Mouse (Mus musculus): ENCODE measurements around the gene Sh3pxd2b.

Sh3pxd2b gene

DNA sequence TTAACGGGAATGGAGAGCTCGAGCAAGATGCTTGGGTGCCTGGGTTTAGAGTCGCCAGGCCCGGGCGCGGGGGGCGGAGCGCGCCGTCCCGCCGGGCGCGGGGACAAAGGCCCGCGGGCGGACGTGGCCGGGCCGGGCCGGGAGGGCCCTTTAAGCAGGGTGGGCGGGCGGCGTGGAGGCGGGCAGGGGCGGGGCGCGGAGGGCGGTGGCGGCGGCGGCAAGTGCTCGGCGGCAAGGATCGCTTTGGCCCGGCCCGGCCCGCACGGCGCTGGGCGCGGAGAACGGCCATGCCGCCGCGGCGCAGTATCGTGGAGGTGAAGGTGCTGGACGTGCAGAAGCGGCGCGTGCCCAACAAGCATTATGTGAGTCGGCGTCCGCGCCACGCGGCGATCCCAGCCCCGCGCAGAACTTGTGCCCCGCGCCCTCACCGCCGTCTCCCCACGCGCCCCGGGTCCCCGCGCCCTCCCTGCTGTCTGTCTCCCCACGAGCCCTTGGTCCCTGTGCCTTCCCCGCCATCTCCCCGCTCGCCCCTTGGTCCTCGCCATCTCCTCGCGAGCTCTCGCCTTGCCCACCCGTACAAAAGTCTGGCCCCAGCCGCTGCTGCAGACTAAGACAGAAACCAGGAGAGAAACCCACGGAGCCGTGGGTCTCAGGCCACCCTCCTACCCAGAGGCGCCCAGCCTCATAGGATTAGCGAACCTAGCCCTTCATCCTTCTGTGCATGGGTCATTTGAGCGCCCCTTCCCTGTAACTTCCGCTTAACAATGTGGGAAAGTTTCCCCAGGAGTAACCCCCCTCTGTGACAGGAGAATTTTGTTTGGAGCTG is at the start of gene Sh3pxd2b:
Sh3pxd2b (plus strand) TSS at position 214 of the 826 bp plus-strand sequence.
- peak in 1 of 2 experiments; percentile 37 for DNase-seq

DNA sequence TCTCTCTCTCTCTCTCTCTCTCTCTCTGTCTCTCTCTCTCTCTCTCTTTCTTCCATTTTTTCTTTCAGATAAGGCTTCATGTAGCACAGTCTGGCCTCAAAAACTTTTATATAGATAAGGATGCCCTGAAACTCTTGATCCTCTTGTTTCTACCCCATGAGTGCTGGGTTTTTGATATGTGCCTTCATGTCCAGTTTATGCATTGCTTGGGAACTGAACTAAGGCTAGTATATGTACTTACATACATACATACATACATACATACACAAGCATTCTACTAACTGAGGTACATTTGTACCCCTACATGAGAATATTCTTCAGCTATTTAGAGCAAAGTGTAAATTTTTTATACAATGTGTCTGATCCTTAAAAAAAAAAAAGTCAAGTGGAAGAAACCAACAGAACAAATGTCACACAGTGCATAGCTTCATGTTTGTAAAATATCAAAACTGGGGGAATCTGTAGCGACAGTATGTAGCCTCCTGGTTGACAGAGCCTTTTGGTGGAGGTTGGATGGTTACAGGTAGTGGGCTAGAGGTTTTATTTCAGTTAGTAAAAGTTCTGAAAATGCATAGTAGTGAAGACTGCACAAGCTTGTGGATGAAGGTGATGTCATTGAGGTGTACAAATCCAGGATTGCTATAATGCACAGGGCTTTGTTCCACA is 49.6 kb upstream of the Sh3pxd2b start:
- DNase-seq: no peak

DNA sequence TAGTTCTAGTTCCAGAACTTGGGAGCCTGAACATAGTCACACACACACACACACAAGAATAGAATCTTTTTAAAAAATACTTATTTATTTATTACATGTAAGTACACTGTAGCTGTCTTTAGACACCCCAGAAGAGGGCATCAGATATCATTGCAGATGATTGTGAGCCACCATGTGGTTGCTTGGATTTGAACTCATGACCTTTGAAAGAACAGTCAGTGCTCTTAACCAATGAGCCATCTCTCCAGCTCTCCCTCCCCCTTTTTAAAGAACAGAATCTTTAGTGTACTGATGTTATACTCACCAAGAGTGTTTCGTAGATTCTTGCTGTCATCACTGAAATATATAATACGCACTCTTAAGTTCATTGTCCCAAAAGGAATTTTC is 49.1 kb upstream of the Sh3pxd2b start:
- DNase-seq: no peak

DNA sequence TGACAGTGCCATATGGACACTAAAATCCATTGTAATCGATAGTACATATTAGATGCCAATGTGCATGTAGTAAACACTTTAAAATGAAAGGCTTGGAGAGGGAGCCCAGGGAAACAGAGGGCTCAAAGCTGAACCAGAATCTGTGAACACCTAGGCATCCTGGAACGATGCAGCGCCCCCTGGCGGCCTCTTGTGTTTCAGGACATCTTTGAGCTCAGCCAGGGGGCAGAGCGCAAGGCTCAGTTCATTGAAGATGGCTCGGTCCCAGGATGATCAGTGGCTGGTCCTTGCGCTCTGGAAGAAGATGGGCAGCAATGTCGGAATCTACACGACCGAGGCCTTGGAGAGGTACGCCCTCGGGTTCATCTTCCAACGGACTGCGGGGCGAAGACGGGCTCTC is 47.8 kb upstream of the Sh3pxd2b start, which contains the start of gene Hbq1a:
Hbq1a (plus strand) TSS at position 205 of the 400 bp plus-strand sequence.
- peak; percentile 20 to 62 for DNase-seq

DNA sequence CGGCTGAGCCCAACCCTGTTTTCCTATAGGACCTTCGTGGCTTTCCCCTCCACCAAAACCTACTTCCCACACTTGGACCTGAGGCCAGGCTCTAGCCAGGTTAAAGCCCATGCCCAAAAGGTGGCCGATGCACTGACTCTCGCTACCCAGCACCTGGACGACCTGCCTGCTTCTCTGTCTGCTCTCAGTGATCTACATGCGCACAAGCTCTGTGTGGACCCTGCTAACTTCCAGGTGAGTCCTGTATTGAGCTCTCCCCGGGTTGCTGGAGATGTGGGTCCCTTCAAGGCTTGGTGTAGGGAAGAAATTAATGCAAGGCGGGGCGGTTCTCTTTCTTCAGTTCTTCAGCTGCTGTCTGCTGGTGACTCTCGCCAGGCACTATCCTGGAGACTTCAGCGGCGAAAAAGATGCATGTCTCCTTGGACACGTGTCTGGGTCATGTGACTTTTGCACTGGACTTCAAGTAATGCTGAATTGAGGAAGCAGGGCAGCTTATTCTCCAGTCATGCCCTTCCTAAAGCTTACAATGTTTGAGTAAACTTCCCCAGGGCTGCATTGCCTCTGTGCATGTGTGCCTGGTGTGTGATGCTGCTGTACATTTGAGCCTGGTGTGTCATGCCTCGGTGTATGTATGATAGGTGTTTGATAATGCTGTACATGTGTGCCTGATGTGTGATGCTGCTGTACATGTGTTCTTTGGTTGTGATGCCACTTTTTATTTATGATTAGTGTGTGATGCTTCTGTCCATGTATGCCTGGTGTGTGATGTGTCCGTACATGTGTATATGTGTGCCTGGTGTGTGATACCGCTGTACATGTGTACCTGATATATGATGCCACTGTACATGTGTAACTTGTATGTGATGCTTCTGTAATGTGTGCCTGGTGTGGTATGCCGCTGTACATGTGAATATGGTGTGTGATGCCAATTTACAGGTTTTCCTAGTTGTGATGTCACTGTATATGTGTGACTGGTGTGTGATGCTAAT is 47.0 kb upstream of the Sh3pxd2b start:
- no peak for DNase-seq

DNA sequence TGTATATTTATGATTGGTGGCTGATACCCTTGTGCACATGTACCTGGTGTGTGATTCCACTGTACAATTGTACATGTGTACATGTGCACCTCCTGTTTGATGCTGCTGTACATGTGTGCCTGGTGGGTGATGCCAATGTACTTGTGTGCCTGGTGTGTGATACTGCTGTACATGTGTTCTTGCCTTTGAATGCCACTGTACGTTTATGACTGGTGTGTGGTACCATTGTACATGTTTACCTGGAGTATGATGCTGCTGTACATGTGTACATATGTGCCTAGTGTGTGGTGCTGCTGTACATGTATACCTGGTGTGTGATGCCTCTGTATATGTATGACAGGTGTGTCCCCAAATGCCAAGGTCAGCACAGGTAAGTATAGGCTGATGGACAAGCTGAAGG is 46.1 kb upstream of the Sh3pxd2b start:
- no peak for DNase-seq

DNA sequence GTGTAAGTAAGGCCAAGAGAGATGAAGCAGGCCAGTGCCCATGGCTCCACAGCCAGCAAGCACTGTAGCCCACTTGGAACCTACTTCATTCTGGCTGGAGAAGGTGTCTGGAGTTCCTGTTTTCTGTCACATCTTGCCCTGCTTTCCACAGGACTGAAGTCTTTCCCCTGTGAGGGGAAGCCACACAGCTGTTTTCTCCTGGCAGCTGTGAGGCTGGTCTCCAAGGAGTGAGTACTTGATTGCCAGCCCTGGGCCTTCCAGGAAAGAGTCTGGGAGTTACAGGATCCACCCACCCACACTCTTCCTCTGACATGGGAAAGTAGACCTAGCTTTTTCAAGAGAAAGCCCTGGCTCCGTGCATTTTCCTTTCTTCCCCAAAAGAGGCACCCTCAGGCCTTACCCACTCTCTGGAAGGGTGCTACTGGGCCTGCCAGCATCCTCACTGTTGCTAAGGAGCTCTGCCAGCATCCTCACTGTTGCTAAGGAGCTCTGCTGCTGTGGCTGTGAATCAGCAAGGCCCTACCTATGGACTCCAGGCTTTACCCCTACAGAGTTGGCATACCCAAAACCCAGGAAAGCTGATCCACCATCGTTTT is 44.7 kb upstream of the Sh3pxd2b start:
- no peak for DNase-seq

DNA sequence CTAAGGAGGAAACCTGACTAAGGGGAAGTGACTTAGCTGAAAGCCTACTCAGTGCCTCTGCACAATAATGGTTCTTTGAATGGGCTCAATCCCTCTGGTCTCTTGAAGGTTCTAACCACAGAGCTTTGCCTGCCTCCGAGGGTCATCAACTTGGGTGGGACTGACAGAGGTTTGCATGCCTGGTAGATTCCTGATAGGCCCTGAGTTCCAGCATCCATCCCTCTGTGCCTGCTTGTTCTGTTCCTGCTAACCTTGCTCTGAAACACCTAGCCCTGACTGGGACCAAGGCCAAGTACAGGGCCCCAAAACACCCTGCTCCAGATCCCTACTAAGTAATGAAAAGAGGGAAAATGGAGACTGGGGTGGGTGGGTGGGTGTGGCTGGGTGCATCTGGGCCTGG is 44.2 kb upstream of the Sh3pxd2b start:
- no peak for DNase-seq

DNA sequence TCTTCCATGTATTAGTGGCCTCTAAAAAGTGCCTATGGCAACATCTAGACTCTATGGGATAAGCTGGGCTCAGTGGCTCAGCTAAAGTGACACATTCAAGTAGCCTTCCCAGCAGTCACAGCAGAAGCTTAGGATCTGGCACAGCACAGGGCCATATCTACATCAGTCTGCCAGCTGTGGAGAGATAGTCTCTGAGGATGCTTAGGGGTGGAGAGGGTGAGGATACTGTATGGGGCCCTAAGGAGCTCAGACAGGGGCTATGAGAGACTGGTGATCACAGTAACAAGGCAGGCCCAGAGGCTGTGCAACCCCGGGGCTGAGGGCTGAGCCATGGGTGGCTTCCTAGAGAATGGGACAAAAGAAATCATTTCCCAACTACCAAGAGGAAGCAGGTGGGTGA is 40.6 kb upstream of the Sh3pxd2b start:
- DNase-seq: no peak

DNA sequence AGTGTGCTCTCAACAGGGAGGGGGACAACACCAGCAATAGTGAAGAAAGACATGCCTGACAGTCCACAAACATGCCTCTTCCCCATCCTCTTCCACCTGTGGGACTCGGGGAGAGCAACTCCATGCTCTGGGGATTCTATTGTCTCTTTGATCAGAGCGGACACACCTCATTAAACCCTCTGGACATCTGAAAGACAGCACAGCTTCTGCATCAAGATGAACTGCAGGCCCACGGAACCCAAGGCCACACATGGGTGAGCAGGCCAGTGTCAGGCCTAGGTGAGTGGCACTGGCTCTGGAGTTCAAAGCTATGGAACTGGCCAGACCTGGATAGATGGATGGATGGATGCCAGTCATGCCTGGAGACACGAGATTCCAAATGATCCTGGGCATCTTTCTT is 38.2 kb upstream of the Sh3pxd2b start:
- DNase-seq: no peak

DNA sequence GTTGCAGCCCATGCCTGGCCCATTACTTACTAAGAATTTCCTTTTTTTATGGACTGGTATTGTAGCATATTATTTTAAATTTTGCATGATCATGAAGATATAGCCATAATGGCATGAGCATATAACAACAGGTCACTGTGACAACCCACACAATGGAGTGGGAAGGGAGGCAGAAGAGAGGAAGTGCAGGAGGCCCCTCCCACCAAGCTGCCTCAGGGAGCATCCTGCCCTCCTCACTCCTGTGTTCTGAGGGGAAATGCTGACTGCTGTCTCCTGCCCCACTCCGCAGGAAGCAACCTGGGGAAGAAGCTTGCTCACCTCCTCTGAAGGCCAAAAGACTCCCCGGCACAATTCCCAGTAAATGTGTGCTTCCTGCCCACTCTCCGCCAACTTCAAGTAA is 37.7 kb upstream of the Sh3pxd2b start:
- DNase-seq: no peak

DNA sequence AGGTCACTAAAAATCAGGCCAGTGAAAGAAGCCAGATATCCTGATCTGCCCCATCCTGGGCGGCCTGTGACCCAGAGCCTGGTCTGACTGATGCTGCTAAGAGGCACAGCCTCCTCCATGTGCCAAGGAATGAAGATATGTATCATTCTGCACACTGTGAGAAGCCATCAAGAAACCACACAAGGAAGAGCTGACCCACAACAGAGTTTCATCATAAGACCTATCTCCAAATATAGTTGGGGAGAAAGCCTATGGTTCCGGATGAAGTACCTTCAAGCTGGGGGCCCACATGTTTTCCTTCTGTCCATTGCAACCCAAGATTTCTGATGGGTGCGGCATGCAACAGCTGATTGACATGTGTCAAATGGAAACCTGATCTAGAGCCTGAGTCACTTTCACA is 31.6 kb upstream of the Sh3pxd2b start:
- DNase-seq: no peak

DNA sequence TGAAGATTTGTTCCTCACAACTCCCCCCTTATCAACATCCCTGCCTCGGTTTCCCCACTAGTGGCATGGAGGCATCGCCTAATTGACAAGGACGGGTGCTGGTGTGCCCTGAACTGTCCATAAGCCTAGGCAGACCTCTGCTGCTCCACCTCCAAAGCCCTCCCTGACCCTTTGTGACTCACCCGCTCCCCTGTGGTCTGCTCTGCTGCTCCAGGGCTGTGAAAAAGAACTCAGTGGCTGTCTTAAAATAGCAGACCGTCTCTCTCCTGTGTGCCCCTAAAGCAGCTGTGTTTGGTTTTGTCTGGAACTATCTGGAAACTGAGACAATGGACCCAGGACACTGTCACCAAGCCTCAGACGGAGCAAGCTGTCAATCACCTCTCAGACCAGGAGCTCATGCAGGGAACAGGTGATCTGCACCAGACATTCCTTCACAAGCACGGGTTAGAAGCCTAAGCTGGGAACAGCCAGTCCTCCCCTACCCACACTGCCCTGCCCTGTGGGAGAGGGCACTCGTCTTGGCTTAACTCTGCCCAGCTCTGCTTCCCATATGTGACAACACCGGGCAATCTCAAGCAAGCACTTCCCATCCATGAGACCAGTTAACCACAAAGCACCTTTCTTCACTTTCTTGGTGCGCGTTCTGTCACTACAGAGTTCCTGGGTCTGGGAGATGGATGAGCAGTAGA is 27.0 kb upstream of the Sh3pxd2b start:
- DNase-seq: no peak

DNA sequence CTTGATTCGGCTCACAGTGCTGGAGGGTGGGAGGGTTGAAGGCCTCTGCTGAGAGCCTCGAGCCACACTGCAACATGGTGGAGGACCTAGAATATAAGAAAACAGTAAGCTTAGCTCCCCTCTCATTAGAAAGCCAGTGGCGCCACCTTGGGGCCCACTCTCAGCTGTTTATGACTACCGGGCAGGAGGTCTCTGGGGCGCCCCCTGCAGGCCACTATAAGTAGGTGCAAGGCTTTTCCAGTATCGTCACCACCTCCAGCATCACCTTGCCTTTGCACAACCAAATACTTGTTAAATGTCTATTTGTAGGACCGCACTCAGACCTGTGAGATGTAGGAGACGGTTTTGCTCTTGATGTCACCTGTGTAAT is 26.4 kb upstream of the Sh3pxd2b start:
- DNase-seq: peak; percentile 35 to 57

DNA sequence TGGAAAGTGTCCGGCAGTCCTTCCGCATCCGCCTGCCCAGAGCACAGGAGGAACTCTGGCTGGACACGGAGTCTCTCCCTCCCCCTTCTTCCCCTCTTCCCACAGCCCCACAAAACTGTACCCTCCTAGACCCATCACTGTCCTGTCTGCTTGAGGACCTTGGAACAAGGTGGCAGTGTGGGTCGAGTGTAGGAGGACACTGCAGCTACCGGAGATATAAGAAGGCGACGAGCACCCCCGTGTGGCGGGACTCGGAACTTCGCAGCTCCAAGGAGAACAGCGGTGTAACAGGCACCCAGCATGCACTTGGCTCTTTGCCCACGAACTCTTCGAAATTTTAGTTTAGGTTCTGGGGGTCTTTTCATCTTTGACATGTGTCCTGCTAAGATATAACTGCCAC is 23.0 kb upstream of the Sh3pxd2b start:
- peak; percentile 70 to 91 for DNase-seq

DNA sequence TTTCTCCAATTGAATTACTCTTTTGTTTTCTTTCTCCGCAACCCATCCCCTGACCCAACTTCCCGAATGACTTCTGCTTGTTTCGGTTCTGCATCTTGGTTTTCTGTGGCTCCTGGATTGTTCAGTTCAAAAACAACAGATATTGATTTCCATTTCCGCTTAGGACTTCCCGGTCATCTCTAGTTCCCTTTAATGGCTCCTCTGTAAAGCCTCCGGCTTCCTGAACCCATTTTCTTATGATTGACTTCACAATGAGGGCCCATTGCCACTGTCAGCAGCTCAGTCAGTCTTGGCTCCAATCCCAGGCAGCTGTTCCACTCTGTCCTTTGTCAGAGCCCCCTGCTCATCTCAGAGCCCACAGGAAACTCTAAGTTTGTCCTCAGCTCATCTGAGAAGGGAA is 16.5 kb upstream of the Sh3pxd2b start:
- DNase-seq: peak; percentile 28 to 36

DNA sequence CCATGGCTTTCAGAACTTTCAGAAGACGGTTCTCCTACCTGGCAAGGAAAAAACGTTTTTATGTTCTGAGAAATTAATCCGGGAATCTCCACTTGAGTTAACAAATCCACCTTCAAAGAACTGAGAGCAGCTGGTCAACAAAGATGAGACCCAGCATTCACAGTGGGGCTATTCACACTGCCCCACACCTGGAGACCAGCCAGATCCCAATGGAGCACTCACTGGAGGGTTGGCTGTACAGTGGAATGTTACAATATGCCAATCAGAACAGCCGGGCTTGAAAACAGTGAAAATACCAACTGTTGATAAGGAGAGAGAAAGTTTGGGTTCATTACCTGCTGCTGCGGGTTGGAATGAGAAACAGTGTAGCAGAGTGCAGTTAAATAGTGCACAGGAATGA is 15.8 kb upstream of the Sh3pxd2b start:
- DNase-seq: no peak

DNA sequence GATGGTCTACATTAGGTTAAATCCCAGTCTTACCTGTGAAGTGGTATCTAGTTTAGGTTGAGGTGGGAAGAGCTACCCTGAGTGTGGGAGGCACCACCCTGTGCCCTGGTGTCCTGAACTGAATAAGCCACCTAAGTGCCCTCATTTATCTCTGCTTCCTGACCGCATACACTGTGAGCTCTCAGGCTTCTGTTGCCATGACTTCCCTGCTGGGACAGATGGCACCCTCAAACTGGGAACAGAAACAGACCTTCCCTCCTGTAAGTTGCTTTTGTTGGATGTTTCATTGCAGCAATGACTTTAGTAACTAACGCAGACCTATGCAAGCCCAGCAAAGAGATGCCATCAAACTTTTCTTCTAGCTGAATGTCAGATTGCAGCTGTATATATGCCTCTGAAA is 14.4 kb upstream of the Sh3pxd2b start:
- DNase-seq: no peak

DNA sequence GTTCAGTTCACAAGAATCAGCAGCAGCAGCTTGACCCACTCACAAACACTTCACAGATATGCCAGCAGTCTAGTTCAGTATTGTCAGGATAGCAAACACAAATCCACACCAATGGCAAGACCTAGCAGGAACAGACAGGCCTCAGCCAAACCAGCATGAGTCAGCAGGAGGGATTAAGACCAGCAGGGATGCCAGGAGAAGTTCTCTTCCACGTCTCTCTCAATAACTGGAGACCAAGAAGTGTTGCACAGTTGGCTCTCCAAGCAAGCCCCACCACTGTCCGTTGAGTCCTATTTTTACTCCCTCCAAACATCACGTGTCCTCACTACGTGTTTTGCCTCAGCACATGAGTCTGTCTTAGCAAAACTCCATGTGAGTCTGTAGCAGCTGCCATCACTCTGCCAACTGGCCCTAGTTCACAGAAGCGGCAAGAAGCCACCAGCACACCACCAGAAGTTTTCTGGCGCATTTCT is 11.1 kb upstream of the Sh3pxd2b start:
- no peak for DNase-seq

DNA sequence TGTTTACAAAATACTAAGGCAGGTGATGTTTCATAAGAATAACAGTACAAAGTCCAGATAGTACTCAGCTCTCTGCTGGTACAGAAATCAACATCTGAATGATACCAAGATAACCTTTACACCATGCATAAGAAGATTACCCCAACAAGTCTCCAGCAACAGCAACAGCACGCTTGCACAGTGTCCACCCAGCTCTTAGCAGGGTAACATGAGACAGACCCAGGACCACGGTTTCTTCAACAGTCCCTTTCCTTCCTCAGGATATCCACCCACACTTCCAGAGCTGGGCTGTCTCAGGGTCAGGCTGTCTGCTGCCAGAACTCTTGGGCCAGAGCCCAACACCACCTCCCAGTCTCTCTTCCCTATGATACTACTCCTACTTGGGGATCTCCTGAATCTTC is 8.5 kb upstream of the Sh3pxd2b start:
- DNase-seq: peak; percentile 36 to 41

DNA sequence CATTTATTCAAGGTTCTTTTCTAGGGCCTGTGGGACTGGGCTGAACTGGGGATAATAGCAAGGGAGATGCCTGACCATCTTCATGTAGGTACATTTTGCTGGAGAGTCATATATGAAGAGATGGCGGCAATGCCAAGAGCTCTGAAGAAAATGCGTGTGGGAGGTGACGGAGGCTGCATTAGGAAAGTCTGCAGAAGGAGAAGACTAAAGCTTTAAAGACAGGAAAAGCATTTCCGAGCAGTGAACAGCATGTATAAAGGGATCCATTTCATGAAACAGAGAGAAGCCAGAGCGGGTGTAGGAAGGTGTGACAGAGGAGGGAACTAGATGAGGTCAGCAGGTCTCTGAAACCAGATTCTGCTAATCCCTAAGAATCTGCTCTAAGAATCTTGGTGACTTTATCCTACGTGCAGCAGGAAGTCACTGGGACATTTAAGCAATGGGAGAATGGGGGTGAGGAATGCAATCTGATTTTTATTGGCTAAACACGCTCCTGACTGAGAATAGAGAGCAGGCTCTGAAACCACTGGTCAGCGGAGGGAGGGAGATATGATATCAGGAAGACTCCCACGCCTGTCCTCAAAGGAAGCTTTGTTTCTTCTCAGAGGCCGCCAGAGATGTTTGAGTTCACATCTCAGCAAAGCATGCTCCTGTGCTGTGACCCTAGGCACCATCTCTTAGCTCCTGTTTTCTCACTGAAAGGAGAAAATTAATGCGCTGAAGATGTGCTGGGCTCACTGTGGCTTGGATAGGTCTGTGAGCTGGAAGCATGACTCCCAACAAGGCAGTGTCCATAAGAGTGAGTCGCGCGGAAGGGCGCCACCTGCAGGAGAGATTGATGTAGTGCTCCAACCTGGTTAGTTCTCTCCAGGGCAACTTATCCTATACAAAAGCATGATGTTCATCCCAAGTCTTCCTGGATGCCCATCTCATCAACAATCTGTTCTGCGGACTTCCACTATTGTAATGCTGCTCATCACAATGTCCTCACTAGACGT is 6.8 kb upstream of the Sh3pxd2b start:
- DNase-seq: peak in 1 of 2 experiments; percentile 31
